Mouse (Mus musculus) CH12.LX (cell line): ENCODE results near the gene Tada2b. TPM values are rescaled to one million over a fixed set of nuclear protein-coding genes. Genes with fewer than 3 reads are reported as not detected.

Source experiments
- DNase-seq: peaks from one replicate; pipeline ENCODE4 v3.0.0-alpha.2; 2013; ENCODE audit errors: extremely low read depth
- H3K27ac ChIP-seq: 2 replicates; pipeline ENCODE4 v1.5.1; 2012; ENCODE audit warnings: low read depth, mild to moderate bottlenecking, control low read depth, moderate library complexity; ENCODE audit not compliant: insufficient read depth
- H3K27me3 ChIP-seq: replicated peaks from 2 replicates; pipeline ENCODE3; 2012; ENCODE audit warnings: inconsistent platforms
- H3K36me3 ChIP-seq, 2 experiments: replicated peaks in 1 of 2; 2 replicates each; pipeline versions ENCODE3 to v1.6.1; 2012; ENCODE audit warnings: inconsistent platforms in 1 of 2, low read length in 1 of 2, mild to moderate bottlenecking in 1 of 2, mixed read lengths in 1 of 2, moderate library complexity in 1 of 2; ENCODE audit not compliant: control insufficient read depth in 1 of 2, insufficient read depth in 1 of 2
- H3K4me1 ChIP-seq, 2 experiments: 2 replicates each; pipeline ENCODE4 v1.6.1; 2012; ENCODE audit warnings: inconsistent platforms in 1 of 2, moderate library complexity in 1 of 2; ENCODE audit not compliant: insufficient read depth in 2 of 2, control insufficient read depth in 1 of 2
- H3K4me2 ChIP-seq: 2 replicates; pipeline ENCODE4 v1.6.1; 2012; ENCODE audit warnings: low read depth, mild to moderate bottlenecking, control low read depth; ENCODE audit not compliant: poor library complexity, insufficient read depth, severe bottlenecking
- H3K4me3 ChIP-seq, 3 experiments: fragments of 150-350 bp in 1 of 3; sonication (generic) in 1 of 3; replicated peaks in 1 of 3; 2 replicates each; pipeline versions ENCODE3 to v1.5.1; 2011 to 2012; ENCODE audit warnings: low read depth in 2 of 3, low read length in 2 of 3, mild to moderate bottlenecking in 2 of 3, moderate library complexity in 2 of 3, control low read depth in 1 of 3, improper control_type of control experiment in 1 of 3, inconsistent platforms in 1 of 3, mixed read lengths in 1 of 3; ENCODE audit not compliant: poor library complexity in 1 of 3
- H3K79me2 ChIP-seq: replicated peaks from 2 replicates; pipeline ENCODE4 v1.6.1; 2012; ENCODE audit warnings: mild to moderate bottlenecking, moderate library complexity; ENCODE audit not compliant: control insufficient read depth, poor library complexity, insufficient read depth, severe bottlenecking; ENCODE audit errors: extremely low read depth
- H3K9ac ChIP-seq: 2 replicates; pipeline ENCODE4 v1.6.1; 2012; ENCODE audit warnings: low read depth, mild to moderate bottlenecking, control low read depth, moderate library complexity; ENCODE audit not compliant: insufficient read depth
- H3K9me3 ChIP-seq: replicated peaks from 2 replicates; pipeline ENCODE3; 2012; ENCODE audit warnings: low read length, inconsistent platforms, mixed read lengths
- BHLHE40 ChIP-seq: IDR thresholded peaks from 2 replicates; pipeline ENCODE4 v1.6.1; 2011; ENCODE audit warnings: mild to moderate bottlenecking, low read depth, low read length, improper control_type of control experiment
- CHD2 ChIP-seq: IDR thresholded peaks from 2 replicates; pipeline ENCODE4 v1.6.1; 2011; ENCODE audit warnings: low read length, improper control_type of control experiment
- E2F4 ChIP-seq: IDR thresholded peaks from 2 replicates; pipeline ENCODE4 v1.6.1; 2011; ENCODE audit warnings: low read depth, low read length, improper control_type of control experiment; ENCODE audit not compliant: insufficient replicate concordance
- ELF1 ChIP-seq: IDR thresholded peaks from 2 replicates; pipeline ENCODE4 v1.6.1; 2014; ENCODE audit warnings: low read depth, mild to moderate bottlenecking, inconsistent platforms, low read length, improper control_type of control experiment
- EP300 ChIP-seq: IDR thresholded peaks from 2 replicates; pipeline ENCODE4 v1.6.1; 2011; ENCODE audit warnings: low read length, improper control_type of control experiment
- GABPA ChIP-seq: IDR thresholded peaks from 2 replicates; pipeline ENCODE4 v1.6.1; 2012; ENCODE audit warnings: low read depth, low read length, improper control_type of control experiment, inconsistent platforms; ENCODE audit not compliant: insufficient replicate concordance
- IRF4 ChIP-seq: IDR thresholded peaks from 2 replicates; pipeline ENCODE4 v1.6.1; 2014; ENCODE audit warnings: low read depth, mild to moderate bottlenecking, inconsistent platforms, low read length, improper control_type of control experiment
- JUN ChIP-seq: IDR thresholded peaks from 2 replicates; pipeline ENCODE4 v1.6.1; 2011; ENCODE audit warnings: low read depth, mild to moderate bottlenecking, low read length, improper control_type of control experiment, moderate library complexity; ENCODE audit not compliant: insufficient read depth
- JUND ChIP-seq: conservative IDR thresholded peaks from 2 replicates; pipeline ENCODE4 v1.6.1; 2011; ENCODE audit warnings: low read depth, low read length, improper control_type of control experiment
- KAT2A ChIP-seq: IDR thresholded peaks from 2 replicates; pipeline ENCODE4 v1.6.1; 2012; ENCODE audit warnings: low read length, improper control_type of control experiment, inconsistent platforms; ENCODE audit not compliant: insufficient replicate concordance
- MAFK ChIP-seq: IDR thresholded peaks from 2 replicates; pipeline ENCODE4 v1.6.1; 2011; ENCODE audit warnings: low read length, improper control_type of control experiment; ENCODE audit not compliant: insufficient replicate concordance
- MAX ChIP-seq: IDR thresholded peaks from 2 replicates; pipeline ENCODE4 v1.6.1; 2011; ENCODE audit warnings: low read length, improper control_type of control experiment
- MAZ ChIP-seq: IDR thresholded peaks from 2 replicates; pipeline ENCODE4 v1.6.1; 2012; ENCODE audit warnings: low read depth, mild to moderate bottlenecking, inconsistent platforms, low read length, improper control_type of control experiment, moderate library complexity
- MEF2A ChIP-seq: IDR thresholded peaks from 2 replicates; pipeline ENCODE4 v1.6.1; 2014; ENCODE audit warnings: low read depth, mild to moderate bottlenecking, inconsistent platforms, low read length, improper control_type of control experiment, borderline replicate concordance
- MYC ChIP-seq: IDR thresholded peaks from 2 replicates; pipeline ENCODE4 v1.6.1; 2011; ENCODE audit warnings: low read depth, mild to moderate bottlenecking, improper control_type of control experiment, low read length
- PAX5 ChIP-seq: IDR thresholded peaks from 2 replicates; pipeline ENCODE4 v1.6.1; 2012; ENCODE audit warnings: low read length, inconsistent platforms, mixed read lengths
- RAD21 ChIP-seq: IDR thresholded peaks from 2 replicates; pipeline ENCODE4 v1.6.1; 2011; ENCODE audit warnings: low read depth, mild to moderate bottlenecking, low read length, improper control_type of control experiment, moderate library complexity
- TCF12 ChIP-seq: IDR thresholded peaks from 2 replicates; pipeline ENCODE4 v1.6.1; 2014; ENCODE audit warnings: low read depth, mild to moderate bottlenecking, inconsistent platforms, low read length, improper control_type of control experiment
- UBTF ChIP-seq: IDR thresholded peaks from 2 replicates; pipeline ENCODE4 v1.6.1; 2012; ENCODE audit warnings: low read depth, mild to moderate bottlenecking, inconsistent platforms, low read length, improper control_type of control experiment, moderate library complexity
- USF1 ChIP-seq: IDR thresholded peaks from 2 replicates; pipeline ENCODE4 v1.6.1; 2014; ENCODE audit warnings: low read depth, mild to moderate bottlenecking, inconsistent platforms, low read length, improper control_type of control experiment
- ZC3H11A ChIP-seq: IDR thresholded peaks from 2 replicates; pipeline ENCODE4 v1.6.1; 2012; ENCODE audit warnings: low read depth, mild to moderate bottlenecking, inconsistent platforms, low read length, improper control_type of control experiment
- dilution Hi-C: fragments of 300-500 bp; cut with MboI; formaldehyde crosslinking; loops from 2 replicates; pipeline ENCODE4 v1.14.3; 2020; ENCODE audit warnings: low sequenced_read_pairs; ENCODE audit not compliant: extremely low pct_unique_long_range_greater_than_20kb, extremely low pct_ligation_motif_present
- in situ Hi-C: fragments of 300-500 bp; cut with MboI; formaldehyde crosslinking; loops from 3 replicates; pipeline ENCODE4 v1.14.3; 2019; ENCODE audit warnings: low sequenced_read_pairs, low pct_ligation_motif_present, low pct_unique_long_range_greater_than_20kb, mixed read lengths
- polyA plus RNA-seq: library from polyadenylated mRNA; unstranded; fragments of >175 nt; gene quantifications from 2 replicates; pipeline ENCODE4 v1.2.1, GENCODE M21; 2012; ENCODE audit warnings: low read depth; ENCODE audit not compliant: insufficient read length
- total RNA-seq, 2 experiments: library from RNA; depleted of rRNA; stranded (reverse); fragments of 300-350 nt in 1 of 2; fragments of >200 nt in 1 of 2; gene quantifications; 2 replicates each; pipeline ENCODE4 v1.2.3; 2012 to 2014

Gene Tada2b
- total and polyA plus RNA-seq, 3 experiments: 3.0 to 12.5 (median 4.8) TPM

GRCm38 (mm10) chr5:36519751-36520150, 35.7 kb upstream of the Tada2b start:
- no peak for DNase-seq
- H3K27me3 ChIP-seq: no peaks in the 10 kb centered on the region
- peaks cover 0 to 10% of the 10 kb centered on the region in 2 experiments; a peak in 1 of 4 replicates for H3K4me1 ChIP-seq
- dilution Hi-C loops: no loop called here
- peaks cover 63 to 96% of the 10 kb centered on the region in 2 experiments for H3K36me3 ChIP-seq
- H3K9ac ChIP-seq: no peak overlapping the region
- H3K27ac ChIP-seq: no peak overlapping the region
- H3K9me3 ChIP-seq: no peaks in the 10 kb centered on the region
- H3K79me2 ChIP-seq: no peaks in the 10 kb centered on the region
- H3K4me3 ChIP-seq: no peak overlapping the region
- in situ Hi-C loops: no loop called here
- TF ChIP-seq ELF1: no peak
- no peak for TF ChIP-seq BHLHE40
- no peak for TF ChIP-seq TCF12
- TF ChIP-seq USF1: no peak
- TF ChIP-seq JUN: no peak
- no peak for TF ChIP-seq UBTF
- no peak for TF ChIP-seq RAD21
- TF ChIP-seq MAFK: no peak
- no peak for TF ChIP-seq ZC3H11A
- TF ChIP-seq IRF4: no peak
- TF ChIP-seq EP300: no peak
- no peak for TF ChIP-seq CHD2
- no peak for TF ChIP-seq E2F4
- TF ChIP-seq MEF2A: no peak
- no peak for TF ChIP-seq JUND
- TF ChIP-seq KAT2A: no peak
- TF ChIP-seq MYC: no peak
- TF ChIP-seq, all 38 proteins: peak for 0
- no peak overlapping the region for H3K4me2 ChIP-seq

GRCm38 (mm10) chr5:36517596-36517995, 33.5 kb upstream of the Tada2b start:
- Histone ChIP-seq H3K4me3 (no peak overlapping the region), H3K9me3 (no peaks in the 10 kb centered on the region), H3K4me2 (no peak overlapping the region)
- no peak for DNase-seq
- TF ChIP-seq MYC (no peak), GABPA (no peak), UBTF (no peak), MAX (no peak), EP300 (no peak), MAZ (no peak), PAX5 (no peak), JUN (no peak)
- TF ChIP-seq, all 38 proteins: peak for 0
- Histone ChIP-seq H3K79me2 (no peaks in the 10 kb centered on the region), H3K4me1 (peaks cover 0 to 10% of the 10 kb centered on the region in 2 experiments; a peak in 1 of 4 replicates), H3K27me3 (no peaks in the 10 kb centered on the region), H3K9ac (no peak overlapping the region), H3K27ac (no peak overlapping the region), H3K36me3 (peaks cover 71 to 91% of the 10 kb centered on the region in 2 experiments)
- in situ Hi-C loops (no loop called here), dilution Hi-C loops (no loop called here)
